Mouse (Mus musculus): ENCODE measurements at regions not wholly inside any gene's neighbourhood (a gene's known extent, or its start where the extent isn't known, plus 50 kb on each side); places are given as distances from the start of the nearest gene placed in this dataset.
"Not testable (repeated sequence)": the region's sequence is repeated elsewhere in the genome, so short reads cannot be mapped to it uniquely, and the experiment has no call there.

DNA sequence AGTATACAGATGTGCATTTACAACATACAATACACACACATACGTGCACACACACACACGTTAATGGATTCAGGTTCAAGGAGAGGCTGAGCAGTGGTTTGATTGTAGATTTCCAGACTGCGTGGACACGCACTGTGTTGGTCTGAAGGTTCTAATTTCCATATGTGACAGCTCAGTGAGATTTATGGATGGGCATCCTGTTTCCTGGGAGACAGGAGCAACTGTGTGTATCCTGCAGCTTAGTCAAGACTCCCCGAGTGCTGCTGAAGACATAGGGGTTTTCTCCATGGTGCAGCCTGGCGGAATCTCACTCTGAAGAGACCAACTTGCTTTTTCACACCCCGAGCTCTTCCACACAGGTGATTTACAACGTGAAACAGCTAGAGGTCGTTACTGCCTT is 119.3 kb upstream of the Foxk1 start:
- DNase-seq (ENCODE audit: low read depth, low spot score) = no peak

DNA sequence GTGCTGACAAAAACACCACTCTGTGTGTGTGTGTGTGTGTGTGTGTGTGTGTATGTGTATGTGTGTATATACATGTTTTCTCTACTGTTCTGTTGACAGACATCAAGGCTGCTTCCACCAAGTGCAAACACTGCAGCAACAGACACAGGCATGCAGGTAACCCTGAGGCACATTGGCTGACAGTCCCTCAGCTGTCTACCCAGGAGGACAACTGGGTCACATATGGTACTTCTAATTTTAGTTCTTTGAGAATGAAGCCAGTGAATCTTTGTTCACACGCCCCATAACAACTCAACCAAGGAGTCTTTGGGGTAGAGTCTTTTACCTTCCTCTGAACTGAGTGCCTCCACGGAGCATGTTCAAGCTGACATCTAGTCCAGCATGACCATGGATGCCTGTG is 113.3 kb upstream of the Foxk1 start:
- DNase-seq (ENCODE audit: low read depth, low spot score) = no peak

DNA sequence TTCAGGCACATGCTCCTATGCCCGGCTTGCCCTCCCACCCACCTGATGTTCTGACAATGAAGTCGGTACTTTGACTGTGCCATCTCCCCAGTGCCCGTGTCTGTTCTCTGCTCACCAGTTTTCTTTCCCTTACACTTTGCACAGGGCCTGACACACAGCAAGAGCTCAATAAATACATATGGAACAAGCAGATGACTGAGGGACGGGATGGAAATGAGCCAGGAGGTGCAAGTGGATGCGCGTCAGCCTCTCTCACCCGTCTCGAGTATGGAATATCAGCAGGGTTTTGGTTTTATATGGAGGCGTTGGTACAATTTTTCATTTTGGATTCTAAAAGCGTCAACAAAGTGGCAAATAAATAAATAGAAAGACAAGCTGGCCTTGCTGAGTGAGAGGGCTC is 109.8 kb upstream of the Foxk1 start:
- no peak for DNase-seq (ENCODE audit: low read depth, low spot score)

DNA sequence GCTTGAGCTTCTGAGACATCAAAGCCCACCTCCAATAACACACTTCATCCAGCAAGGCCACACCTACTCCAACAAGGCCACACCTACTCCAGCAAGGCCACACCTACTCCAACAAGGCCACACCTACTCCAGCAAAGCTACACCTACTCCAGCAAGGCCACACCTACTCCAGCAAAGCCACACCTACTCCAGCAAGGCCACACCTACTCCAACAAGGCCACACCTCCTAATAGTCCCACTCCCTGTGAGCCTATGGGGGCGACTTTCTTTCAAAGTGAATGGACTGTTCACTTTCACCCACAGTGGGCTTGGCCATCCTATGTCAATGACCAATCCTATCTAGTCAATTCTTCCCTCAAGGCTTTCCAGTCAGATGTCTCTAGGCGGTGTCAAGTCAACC is 104.9 kb upstream of the Foxk1 start:
- DNase-seq (ENCODE audit: low read depth, low spot score) = not testable (repeated sequence)

DNA sequence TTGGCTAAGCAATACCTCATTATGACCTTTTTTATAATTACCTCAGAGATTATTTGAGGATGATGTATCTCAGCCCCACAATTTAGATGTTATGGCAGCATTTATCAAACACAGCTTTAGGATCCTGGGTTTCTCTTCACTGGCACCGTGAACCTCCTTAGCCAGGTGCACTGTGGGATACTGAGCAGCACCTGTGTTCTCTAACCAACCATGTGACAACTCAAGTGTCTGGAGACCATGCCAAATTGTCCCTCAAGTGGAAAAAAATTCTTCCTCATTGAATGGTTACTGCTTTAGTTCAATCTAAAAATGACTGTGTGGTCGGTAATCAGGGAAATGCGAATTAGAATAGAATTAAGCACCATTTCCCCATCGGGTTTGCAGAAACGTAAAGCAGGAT is 101.7 kb upstream of the Foxk1 start:
- DNase-seq (ENCODE audit: low read depth, low spot score) = no peak

DNA sequence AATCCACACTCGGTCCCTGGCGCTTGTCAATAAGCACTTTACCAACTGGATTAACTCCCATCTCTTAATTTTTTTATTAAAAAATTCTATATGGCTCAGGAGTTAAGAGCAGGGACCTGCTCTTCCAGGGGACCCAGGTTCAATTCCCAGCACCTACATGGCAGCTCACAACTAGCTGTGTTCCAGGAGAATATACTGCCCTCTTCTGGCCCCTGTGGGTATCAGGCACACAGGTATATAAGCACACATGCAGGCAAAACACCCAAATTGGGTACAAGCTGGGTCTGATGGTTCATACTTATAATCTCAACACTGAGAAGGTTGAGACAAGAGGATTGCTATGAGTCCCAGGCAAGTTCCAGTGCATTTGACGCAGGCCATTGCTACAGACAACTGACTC is 92.8 kb upstream of the Foxk1 start:
- DNase-seq (ENCODE audit: low read depth, low spot score) = no peak

DNA sequence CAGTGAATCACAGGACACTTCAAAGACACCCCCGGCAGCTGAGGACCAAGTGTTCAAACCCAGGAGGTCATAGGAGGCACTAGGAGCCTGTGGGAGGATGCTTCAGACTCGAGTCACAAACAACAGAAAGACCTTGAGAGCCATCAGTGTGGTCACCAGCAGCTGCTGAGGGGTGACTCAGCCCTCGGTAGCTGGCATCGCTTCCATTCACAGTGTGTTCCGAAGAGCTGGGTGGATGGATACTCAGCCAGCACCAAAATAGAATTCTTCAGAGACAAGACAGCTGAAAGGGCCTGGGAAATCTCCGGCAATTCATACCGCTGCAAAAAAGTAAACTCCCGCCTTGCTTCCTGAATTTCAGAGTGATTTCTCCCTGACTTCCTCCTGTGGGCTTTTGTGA is 87.4 kb upstream of the Foxk1 start:
- no peak for DNase-seq (ENCODE audit: low read depth, low spot score)

DNA sequence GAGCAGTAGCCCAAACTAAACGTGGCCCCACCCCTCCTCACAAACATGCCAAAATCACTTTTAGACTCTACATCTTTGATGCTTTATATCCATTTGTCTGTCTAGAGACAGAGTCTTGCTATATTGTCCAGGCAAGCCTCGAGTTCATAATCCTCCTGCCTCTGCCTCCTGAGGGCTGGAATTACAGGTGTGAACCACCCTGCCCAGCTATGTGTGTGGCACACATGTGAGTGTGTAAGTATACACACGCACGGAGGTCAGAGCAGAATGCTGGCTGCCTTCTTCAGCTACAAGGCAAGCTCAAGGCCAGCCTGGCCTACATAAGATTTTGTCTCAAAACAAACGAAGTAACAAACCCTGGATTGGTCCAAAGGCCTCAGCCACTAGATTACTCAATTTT is 86.8 kb upstream of the Foxk1 start:
- no peak for DNase-seq (ENCODE audit: low read depth, low spot score)

DNA sequence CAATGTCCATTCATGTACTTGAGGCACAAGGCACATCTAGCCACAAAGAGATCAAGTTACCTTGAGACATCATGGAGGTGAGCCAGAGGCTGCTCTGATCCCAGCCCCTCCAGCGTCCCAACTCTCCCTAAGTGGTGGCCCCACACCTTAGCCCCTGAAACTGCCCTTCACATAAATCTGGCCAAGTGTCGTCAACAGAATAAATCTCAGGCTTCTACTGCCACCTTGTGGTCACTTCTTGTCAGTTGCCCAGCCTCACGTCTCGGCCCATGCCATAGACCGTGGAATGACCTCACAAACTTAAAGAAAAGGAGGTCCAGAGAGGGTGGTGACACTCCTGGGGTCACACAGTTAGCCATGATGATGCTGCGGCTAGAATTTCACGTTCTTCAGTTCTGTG is 82.0 kb upstream of the Foxk1 start:
- peak; percentile 16 for DNase-seq (ENCODE audit: low read depth, low spot score)

DNA sequence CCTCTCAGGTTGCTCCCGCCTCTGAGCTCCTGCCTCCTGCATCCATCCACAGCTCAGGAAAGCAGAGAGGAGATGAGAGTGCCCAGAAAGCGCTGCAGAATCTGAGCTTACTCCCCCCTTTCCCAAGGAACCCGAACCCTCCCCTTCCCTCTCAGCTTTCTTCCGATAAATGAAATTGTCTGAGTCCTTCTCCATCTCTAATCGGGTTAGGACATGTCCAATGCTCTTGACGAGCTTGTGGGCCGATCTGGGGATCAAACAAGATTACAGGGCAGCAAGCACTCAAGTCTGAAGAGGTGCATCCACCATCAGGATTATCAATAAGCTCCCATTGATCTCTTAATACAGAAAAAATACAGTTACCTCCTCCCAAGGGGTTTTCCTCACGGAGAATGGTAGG is 80.0 kb upstream of the Foxk1 start:
- no peak for DNase-seq (ENCODE audit: low read depth, low spot score)

DNA sequence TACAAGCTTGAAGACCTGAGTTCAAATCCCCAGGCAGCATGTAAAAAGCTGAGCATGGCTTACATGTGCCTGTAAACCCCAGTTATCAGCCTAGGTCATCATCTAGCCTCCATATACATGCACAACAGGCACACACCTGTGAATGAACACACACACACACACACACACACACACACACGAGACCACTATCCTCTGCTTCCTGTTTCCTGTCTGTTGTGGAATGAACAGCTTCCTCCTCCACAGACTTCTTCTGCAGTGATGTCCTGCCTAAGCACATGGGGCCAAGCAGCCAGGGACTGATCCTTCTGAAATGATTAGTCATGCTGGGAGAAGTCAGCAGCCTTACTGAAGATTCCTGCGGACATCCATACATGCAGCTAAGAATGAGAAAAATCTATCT is 76.4 kb upstream of the Foxk1 start:
- DNase-seq (ENCODE audit: low read depth, low spot score) = no peak

DNA sequence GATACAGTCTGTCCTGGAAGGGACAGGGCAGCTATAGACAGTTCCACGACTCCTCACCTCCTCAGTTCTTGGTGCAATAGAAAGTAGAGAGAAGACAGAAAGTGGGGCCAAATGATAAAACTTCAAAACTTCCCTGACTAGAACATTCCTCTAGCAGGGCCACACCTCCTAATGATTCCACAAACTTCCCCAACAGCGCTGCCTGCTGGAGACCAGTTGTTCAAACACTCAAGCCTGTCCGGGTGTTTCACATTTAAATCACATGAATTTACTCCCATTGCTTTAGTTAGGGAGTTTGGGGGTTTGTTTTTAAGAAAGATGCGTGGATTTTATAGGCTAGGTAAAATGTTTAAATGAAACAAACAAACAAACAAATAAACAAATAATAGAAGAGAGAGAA is 75.7 kb upstream of the Foxk1 start:
- no peak for DNase-seq (ENCODE audit: low read depth, low spot score)

DNA sequence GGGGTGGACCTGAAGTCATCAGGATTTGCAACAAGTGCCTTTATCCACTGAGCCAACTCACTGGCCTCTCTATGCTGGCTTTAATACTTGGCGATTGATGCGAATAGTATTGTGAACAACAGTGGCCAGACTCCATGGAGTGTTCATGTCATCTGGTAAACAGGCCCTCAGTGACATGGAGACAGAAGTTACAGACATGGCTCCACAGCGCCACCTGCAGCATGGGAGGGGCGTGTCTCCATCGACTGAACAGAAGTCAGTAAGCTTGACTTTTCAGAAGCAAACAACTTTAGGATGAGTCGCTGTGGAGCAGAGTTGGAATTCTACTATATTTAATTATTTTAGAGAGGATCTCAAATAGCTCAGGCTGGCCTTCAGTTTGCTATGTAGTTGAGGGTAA is 74.0 kb upstream of the Foxk1 start:
- no peak for DNase-seq (ENCODE audit: low read depth, low spot score)

DNA sequence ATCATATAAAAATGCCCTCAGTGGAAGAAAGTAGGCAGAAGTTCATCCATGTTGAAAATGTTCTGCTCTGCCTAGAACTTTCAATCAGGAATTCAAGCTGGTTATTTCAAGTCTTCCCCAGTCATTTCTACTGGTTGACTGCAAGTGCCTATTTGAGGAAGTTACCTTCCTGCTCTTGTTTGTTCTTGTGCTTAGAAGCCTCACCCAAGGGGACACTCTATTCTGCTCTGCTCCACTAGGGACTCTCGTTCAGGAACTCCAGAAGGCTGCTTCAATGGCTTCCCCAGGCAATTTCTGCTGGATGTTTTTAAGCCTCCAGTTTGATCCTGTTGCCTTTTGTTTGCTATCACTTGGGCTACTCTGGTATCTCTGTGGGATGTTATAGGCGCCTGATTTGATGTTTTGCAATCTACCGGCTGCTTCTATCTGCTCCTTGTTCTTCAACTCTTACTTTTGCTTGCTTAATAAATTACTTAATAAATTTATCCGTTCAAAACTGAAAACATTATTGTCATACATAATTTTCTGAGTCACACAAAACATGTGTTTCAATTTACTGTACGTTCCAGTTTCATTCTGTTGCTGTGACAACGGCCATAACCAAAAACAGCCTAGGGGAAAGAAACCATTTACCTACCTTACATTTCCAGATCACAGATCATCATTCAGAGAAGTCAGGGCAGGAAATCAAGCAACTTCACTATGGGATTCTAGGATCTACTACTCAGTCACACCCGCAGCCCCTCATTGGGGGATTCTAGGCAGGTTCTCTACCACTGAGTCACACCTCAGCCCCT is 71.4 kb upstream of the Foxk1 start:
- DNase-seq (ENCODE audit: low read depth, low spot score) = no peak

DNA sequence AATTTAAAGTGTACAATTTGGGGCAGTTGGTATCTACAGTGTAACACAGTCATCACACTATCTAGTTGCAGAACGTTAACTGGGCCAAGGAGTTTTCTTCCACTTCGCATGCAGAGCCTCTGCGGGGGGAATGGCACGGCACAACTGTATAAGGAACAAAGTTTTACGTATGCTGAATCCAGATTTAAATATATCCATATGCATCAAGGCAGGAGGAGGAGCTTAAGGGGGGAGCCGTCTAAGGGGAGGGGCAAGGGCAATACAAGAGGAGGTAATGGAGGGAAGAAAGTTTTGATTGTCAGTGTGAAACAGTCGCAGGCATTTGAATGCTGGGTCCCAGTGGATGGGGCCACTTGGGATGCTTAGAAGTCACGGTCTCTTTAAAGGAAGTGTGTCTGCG is 68.6 kb upstream of the Foxk1 start:
- DNase-seq (ENCODE audit: low read depth, low spot score) = no peak

DNA sequence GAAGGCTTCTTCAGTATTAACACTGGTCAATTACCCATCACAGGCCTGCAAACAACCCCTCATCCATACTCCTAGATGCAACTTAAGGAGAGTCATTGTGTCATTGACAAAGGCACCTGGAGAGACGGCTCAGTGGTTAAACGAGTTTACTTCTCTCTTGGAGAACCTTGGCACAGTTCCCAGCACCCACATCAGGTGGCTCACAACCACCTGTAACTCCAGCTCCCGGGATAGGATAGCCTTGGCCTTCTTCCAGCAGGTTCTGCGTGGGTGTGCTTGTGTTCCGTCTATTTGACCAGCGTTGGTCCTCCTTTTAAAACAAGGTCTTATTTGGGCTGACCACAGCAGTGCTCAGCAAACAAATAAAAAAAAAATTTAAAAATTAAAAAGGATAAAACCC is 63.9 kb upstream of the Foxk1 start:
- DNase-seq (ENCODE audit: low read depth, low spot score) = no peak

DNA sequence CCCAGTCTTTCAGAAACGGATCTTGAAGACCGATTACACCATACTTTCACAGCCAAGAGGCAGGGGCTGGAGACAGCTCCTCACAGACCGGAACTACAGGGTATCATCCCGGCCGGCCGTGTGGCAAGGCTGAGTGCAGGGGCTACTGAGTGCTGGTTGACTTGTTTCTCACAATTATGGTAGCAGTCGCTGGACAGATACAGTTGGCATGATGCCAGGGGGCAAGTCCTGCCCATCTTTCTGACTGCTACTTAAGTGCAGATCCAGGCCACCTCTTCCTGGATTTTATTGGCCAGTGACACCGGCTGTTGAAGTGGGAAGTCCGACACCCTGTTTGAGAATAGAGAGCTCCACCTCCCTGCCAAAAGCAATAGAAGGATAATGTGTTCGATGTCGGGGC is 63.2 kb upstream of the Foxk1 start:
- DNase-seq (ENCODE audit: low read depth, low spot score) = no peak

DNA sequence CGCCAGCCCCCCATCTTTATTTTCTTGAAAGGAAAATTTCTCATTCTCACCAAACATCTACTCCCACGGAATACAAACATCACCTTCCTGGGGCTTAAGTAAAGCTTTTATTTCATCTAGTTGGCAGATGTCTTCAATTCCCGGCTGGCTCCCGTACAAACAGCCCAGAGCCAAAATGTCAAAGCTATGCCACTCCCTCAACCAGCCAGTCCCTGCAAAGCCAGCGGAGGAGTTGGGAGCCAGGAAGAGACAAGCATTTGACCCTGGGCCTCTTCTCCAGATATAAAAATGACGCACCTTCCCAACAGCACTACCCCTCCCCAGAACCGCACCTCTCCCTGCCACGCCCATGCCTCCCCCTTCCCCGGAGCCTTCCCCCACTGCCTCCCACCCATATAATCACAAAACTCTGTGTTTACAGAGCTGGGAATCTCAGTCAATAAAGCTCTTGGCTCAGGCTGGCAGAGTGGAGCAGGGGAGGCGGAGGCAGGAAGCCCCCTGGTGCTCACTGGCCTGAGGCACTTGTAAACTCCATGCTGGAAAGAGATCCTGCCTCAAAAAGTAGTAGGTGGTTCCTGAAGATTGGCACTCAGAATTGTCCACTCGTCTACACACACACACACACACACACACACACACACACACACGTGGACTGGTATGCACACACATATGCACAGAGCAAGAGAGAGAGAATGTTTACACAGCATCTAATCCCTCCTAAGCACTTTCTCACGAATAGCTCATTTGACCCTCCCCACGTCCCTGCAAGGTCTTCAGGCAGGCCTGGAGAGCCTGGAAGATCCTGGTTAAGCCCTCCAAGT is 60.9 kb upstream of the Foxk1 start:
- no peak for DNase-seq (ENCODE audit: low read depth, low spot score)

DNA sequence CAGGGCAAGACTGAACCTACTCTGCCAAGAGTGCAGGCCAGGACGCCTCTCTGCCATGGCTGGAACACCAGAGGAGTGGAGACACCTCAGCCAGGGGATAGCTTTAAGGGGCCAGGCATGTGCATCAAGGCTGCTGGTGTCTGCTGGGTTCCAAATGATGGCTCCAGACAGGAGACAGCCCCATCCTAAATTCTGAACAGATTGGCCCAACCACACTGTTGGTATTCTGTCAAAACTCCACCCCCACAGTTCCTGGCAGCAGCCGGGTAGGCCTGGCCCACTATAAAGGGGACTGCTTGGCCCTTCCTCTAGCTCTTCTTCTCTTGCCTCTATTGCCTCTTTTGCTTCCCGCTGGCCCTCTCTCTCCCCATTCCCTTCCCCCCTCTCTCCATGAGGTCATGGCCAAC is 60.3 kb upstream of the Foxk1 start:
- DNase-seq (ENCODE audit: low read depth, low spot score) = no peak

DNA sequence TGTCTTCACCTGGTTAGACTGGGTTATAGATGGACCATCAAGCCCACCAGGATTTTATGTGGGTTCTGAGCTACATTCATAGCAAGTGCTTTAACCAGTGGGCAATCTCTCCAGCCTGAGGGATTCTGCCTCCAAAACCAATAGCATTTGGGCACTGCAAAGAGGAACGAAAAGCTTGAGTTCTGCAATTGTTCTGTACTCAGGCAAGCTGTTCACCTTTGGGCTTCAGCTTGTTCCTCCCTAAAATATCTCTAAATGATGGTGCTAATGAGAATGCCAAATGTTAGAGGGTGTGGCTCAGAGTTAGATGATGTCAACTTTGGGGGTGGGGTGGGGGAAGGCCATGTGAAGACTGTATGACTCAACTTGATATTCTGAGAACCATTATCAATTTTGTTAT is 54.8 kb upstream of the Foxk1 start:
- DNase-seq (ENCODE audit: low read depth, low spot score) = no peak

DNA sequence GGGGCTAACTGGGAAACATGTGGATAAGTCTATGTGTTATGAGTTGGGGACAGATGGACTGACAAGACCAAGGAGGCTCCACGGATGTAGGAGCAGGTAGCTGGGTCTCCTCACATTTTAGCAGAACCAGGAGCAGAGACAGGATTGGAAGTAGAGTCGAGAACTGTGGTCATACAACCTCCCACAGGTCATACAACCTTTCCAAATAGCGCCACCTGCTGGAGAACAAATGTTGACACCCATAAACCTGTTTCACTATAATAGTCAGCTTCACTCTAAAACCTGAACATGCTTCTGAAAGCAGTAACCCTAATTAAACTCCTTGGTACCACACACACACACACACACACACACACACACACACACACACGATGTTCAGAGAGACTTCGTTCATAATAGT is 50.7 kb upstream of the Foxk1 start:
- no peak for DNase-seq (ENCODE audit: low read depth, low spot score)
